Mouse (Mus musculus) neural tube, embryonic 11.5 days (tissue): Measurements from ENCODE around the gene Ccdc113. TPM values are rescaled to one million over a fixed set of nuclear protein-coding genes. Genes with fewer than 3 reads are reported as not detected.

Source experiments
- ATAC-seq: fragments of 200-750 bp; cut with Nextera tagmentation; 2 replicates; pipeline ENCODE4 v1.8.0; 2017; ENCODE audit warnings: moderate number of reproducible peaks, mild to moderate bottlenecking, moderate TSS enrichment, moderate library complexity; ENCODE audit not compliant: insufficient read depth, low FRiP score, low TSS enrichment
- DNase-seq: peaks from one replicate; pipeline ENCODE4 v3.0.0-alpha.2; 2015; ENCODE audit warnings: low spot score
- H3K27ac ChIP-seq: fragments of 300-500 bp; sonication (generic); 2 replicates; pipeline ENCODE4 v1.5.1; 2014; ENCODE audit warnings: low read depth, mild to moderate bottlenecking, low read length
- H3K27me3 ChIP-seq: fragments of 300-500 bp; sonication (generic); 2 replicates; pipeline ENCODE4 v1.6.1; 2014; ENCODE audit warnings: mild to moderate bottlenecking, low read length, mixed read lengths; ENCODE audit not compliant: control insufficient read depth, insufficient read depth
- H3K36me3 ChIP-seq: fragments of 300-500 bp; sonication (generic); 2 replicates; pipeline ENCODE4 v1.6.1; 2014; ENCODE audit warnings: mild to moderate bottlenecking, low read length, moderate library complexity, mixed read lengths; ENCODE audit not compliant: control insufficient read depth, insufficient read depth
- H3K4me1 ChIP-seq: fragments of 300-500 bp; sonication (generic); 2 replicates; pipeline ENCODE4 v1.6.1; 2014; ENCODE audit warnings: low read length, mixed read lengths; ENCODE audit not compliant: control insufficient read depth, insufficient read depth
- H3K4me2 ChIP-seq: fragments of 300-500 bp; sonication (generic); 2 replicates; pipeline ENCODE4 v1.6.1; 2014; ENCODE audit warnings: low read depth, mild to moderate bottlenecking, moderate library complexity
- H3K4me3 ChIP-seq: fragments of 300-500 bp; sonication (generic); 2 replicates; pipeline ENCODE4 v1.5.1; 2014; ENCODE audit warnings: low read depth, low read length
- H3K9ac ChIP-seq: fragments of 300-500 bp; sonication (generic); 2 replicates; pipeline ENCODE4 v1.6.1; 2014; ENCODE audit warnings: mild to moderate bottlenecking, low read length
- H3K9me3 ChIP-seq: fragments of 300-500 bp; sonication (generic); 2 replicates; pipeline ENCODE4 v1.6.1; 2016; ENCODE audit warnings: low read length; ENCODE audit not compliant: control insufficient read depth
- WGBS: fragments of 180-500 bp; shearing (Covaris S2); extraction: QIAGEN DNeasy Blood & Tissue Kit; methylation state at CpG from one replicate; pipeline ENCODE4 v1.1.7; 2014; 5-methylcytosine and 5-hydroxymethylcytosine counted together
- polyA plus RNA-seq: library from polyadenylated mRNA; unstranded; fragments of >200 nt; fragmentation: Nextera tagmentation; extraction: Ambion mirVana; gene quantifications from 2 replicates; pipeline ENCODE4 v1.2.1, GENCODE M21; 2014

The Ccdc113 gene
- polyA plus RNA-seq, 1 experiment from 2014 or later: 0.17 TPM

GRCm38 (mm10) chr8:95499266-95500064 lies 34.4 kb upstream of the Ccdc113 start:
- no peak overlapping the region for H3K4me3 ChIP-seq
- H3K27me3 ChIP-seq: no peaks in the 10 kb centered on the region
- no peaks in the 10 kb centered on the region for H3K4me1 ChIP-seq
- DNase-seq: no peak
- no peaks in the 10 kb centered on the region for H3K36me3 ChIP-seq
- H3K27ac ChIP-seq: no peak overlapping the region
- H3K9ac ChIP-seq: no peak overlapping the region
- no peak for ATAC-seq
- H3K9me3 ChIP-seq: no peaks in the 10 kb centered on the region
- 76% methylated on average over 4 of the region's 4 CpGs for WGBS
- H3K4me2 ChIP-seq: no peak overlapping the region

DNA sequence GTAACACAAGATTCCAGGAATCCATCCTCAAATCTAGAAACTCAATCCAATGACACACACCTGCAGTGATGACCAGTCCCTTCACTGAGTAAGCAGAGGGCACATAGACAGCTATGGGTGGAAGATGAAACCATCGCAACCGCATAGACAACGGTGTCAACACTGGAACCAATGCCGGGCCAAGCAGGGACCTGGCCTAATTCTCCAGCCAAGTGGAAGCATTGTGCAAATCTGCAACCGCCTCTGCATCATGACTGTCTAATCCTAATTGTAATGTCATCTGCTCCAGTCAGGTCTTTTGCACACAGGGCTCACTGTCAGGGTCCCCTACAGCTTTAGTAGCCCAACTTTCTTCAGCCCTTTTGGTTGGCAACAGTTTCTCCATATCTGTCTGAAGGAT lies 33.4 kb upstream of the Ccdc113 start:
- Histone ChIP-seq H3K27ac (no peak overlapping the region), H3K4me2 (no peak overlapping the region), H3K4me1 (no peaks in the 10 kb centered on the region), H3K4me3 (no peak overlapping the region), H3K36me3 (no peaks in the 10 kb centered on the region), H3K27me3 (no peaks in the 10 kb centered on the region), H3K9ac (no peak overlapping the region), H3K9me3 (no peaks in the 10 kb centered on the region)
- no peak for ATAC-seq
- WGBS: 96% methylated on average over 5 of the region's 5 CpGs
- no peak for DNase-seq

DNA sequence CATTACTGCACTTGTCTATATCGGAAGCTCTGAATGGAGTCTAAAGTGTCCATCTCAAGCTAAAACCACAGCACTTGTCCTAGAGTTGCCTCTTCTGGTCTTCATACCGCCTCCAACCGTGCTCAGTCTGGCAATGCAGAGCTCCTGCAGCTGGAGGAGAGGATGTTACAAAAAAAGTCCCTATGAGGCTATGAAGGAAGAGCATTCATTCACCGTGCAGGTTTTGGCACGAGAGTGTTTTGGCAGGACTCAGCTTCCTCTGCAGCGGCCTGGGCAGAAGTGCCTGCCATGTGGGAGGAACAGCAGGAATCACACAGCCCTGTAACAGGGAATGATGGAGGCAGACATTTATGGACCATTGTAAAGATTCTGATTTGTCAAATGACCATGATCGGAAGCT lies 31.5 kb upstream of the Ccdc113 start:
- Histone ChIP-seq H3K9ac (no peak overlapping the region), H3K27me3 (no peaks in the 10 kb centered on the region), H3K27ac (no peak overlapping the region), H3K4me3 (no peak overlapping the region), H3K9me3 (no peaks in the 10 kb centered on the region), H3K4me2 (no peak overlapping the region), H3K36me3 (no peaks in the 10 kb centered on the region), H3K4me1 (no peaks in the 10 kb centered on the region)
- WGBS: 85% methylated on average over 7 of the region's 7 CpGs
- DNase-seq: no peak
- no peak for ATAC-seq

DNA sequence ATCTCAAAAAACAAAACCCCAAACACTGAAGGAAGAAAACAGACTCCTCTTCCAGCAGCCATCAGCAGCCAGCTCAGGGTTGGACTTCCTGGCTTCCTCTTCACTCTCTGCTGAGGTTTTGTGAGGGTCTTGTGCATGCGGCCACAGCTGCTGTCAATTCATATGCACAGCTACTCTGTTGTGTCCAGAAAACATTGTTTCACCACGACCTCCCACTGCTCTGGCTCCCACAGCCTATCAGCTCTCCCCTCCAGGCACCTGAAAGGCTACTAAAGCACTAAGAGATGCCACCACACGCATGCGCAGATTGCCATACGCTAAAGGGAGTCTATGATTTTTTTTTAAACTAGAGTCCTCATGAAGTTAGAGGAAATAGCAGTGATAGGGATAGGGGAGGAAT lies 29.1 kb upstream of the Ccdc113 start:
- Histone ChIP-seq H3K27me3 (no peaks in the 10 kb centered on the region), H3K27ac (no peak overlapping the region), H3K4me1 (no peaks in the 10 kb centered on the region), H3K9me3 (no peaks in the 10 kb centered on the region), H3K4me2 (no peak overlapping the region), H3K9ac (no peak overlapping the region), H3K4me3 (no peak overlapping the region), H3K36me3 (no peaks in the 10 kb centered on the region)
- no peak for ATAC-seq
- no peak for DNase-seq
- WGBS: 65% methylated on average over 5 of the region's 5 CpGs

DNA sequence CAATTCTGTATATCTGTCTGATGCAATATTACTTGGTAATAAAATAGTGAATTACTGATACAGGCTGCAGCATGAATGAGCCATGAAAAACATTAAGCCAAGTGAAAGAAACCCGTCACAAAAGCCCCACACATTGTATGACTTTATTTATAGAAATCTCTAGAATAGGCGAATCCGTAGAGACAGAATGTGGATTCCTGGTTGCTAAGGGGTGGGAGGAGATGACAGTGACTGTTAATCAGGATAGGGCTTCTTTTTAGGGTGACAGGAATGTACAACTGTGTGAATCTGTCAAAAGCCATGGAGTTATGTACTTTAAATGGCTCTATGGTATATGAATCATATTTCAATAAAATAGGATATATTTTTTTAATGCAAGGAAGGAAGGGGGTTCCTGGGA lies 28.3 kb upstream of the Ccdc113 start:
- ATAC-seq: no peak
- no peak overlapping the region for H3K4me3 ChIP-seq
- WGBS: 87% methylated on average over 3 of the region's 3 CpGs

GRCm38 (mm10) chr8:95506245-95506644 lies 27.6 kb upstream of the Ccdc113 start:
- Histone ChIP-seq H3K4me1 (no peaks in the 10 kb centered on the region), H3K9me3 (no peaks in the 10 kb centered on the region), H3K9ac (no peak overlapping the region), H3K36me3 (no peaks in the 10 kb centered on the region), H3K4me2 (no peak overlapping the region), H3K27me3 (no peaks in the 10 kb centered on the region), H3K4me3 (no peak overlapping the region), H3K27ac (no peak overlapping the region)
- no peak for ATAC-seq
- WGBS: 76% methylated on average over 5 of the region's 5 CpGs
- DNase-seq: no peak

More for the DNA sequence above, 28.3 kb upstream of the Ccdc113 start:
- Histone ChIP-seq H3K9me3 (no peaks in the 10 kb centered on the region), H3K27me3 (no peaks in the 10 kb centered on the region), H3K27ac (no peak overlapping the region), H3K4me1 (no peaks in the 10 kb centered on the region), H3K4me2 (no peak overlapping the region), H3K9ac (no peak overlapping the region), H3K36me3 (no peaks in the 10 kb centered on the region)
- DNase-seq: no peak

DNA sequence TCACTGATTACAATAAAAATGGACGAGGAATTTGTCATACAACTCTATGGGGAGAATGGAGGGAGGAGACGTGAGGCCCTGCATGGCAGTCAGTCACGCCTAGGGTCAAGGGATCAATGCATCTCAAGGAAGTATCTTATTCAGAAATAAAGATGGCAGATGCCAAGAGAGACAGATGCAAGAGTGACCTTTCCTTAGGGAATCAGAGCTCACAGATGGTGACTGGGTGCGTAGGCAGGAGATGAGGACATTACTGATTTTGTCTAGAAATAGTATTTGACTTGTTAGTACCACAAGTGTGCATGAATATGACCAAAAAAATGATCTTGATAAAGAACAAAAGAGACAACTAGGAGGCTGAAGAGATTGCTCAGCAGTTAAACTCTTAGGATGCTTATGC lies 21.6 kb upstream of the Ccdc113 start:
- H3K36me3 ChIP-seq: no peaks in the 10 kb centered on the region
- H3K9ac ChIP-seq: no peak overlapping the region
- no peak overlapping the region for H3K4me2 ChIP-seq
- no peak overlapping the region for H3K4me3 ChIP-seq
- no peak overlapping the region for H3K27ac ChIP-seq
- ATAC-seq (no peak), DNase-seq (no peak)
- no peaks in the 10 kb centered on the region for H3K27me3 ChIP-seq
- no peaks in the 10 kb centered on the region for H3K9me3 ChIP-seq
- 59% methylated on average over 4 of the region's 4 CpGs for WGBS
- H3K4me1 ChIP-seq: no peaks in the 10 kb centered on the region

DNA sequence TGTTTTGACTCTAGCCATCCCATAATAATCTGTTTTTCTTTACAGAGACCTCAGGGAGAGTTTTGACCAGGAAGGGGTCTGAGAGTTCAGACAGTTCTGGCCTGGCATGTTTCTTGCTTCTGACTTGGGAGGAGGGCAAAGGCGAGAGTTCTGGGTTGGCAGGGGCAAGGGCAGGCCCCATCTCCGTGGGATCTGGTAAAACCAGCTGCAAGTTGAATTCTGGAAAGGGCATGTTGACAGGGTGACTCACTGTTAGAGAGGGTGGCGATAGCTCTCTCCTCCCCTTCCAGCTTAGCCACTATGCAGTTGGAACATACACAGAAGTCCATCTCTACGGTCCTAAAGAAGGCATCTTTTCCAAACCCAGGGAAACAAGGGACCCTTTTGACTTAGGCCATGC lies 20.7 kb upstream of the Ccdc113 start:
- no peaks in the 10 kb centered on the region for H3K4me1 ChIP-seq
- H3K4me3 ChIP-seq: no peak overlapping the region
- no peaks in the 10 kb centered on the region for H3K9me3 ChIP-seq
- WGBS: 81% methylated on average over 4 of the region's 4 CpGs
- no peak overlapping the region for H3K27ac ChIP-seq
- no peak for ATAC-seq
- no peak for DNase-seq
- no peaks in the 10 kb centered on the region for H3K27me3 ChIP-seq
- H3K36me3 ChIP-seq: no peaks in the 10 kb centered on the region
- no peak overlapping the region for H3K9ac ChIP-seq
- H3K4me2 ChIP-seq: no peak overlapping the region

DNA sequence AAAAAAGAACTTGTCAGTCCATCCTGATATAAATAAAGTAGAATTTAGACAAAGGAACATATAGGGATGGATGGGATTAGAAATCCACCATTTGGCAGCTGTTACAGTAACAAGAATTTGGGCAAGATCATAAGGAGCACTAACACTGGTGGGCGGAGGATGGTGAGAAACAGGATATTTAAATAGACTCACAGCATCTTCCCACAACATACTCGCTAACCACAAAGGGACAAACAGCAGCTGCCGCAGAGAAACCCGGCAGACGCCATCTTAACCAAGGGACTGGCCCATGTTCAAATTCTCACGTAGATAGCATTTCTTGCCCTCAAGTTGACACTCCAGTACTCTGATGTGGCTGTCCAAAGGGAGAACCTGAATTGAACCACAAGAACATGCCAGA lies 17.0 kb upstream of the Ccdc113 start:
- no peaks in the 10 kb centered on the region for H3K27me3 ChIP-seq
- 93% methylated on average over 6 of the region's 6 CpGs for WGBS
- no peaks in the 10 kb centered on the region for H3K9me3 ChIP-seq
- H3K4me1 ChIP-seq: no peaks in the 10 kb centered on the region
- no peak for ATAC-seq
- no peak overlapping the region for H3K4me2 ChIP-seq
- H3K4me3 ChIP-seq: no peak overlapping the region
- no peak overlapping the region for H3K9ac ChIP-seq
- no peaks in the 10 kb centered on the region for H3K36me3 ChIP-seq
- H3K27ac ChIP-seq: no peak overlapping the region
- no peak for DNase-seq
